Mouse (Mus musculus) retina, adult 2 months (tissue): ENCODE measurements around the gene Nyap1.
"Not testable (repeated sequence)": the region's sequence is repeated elsewhere in the genome, so short reads cannot be mapped to it uniquely, and the experiment has no call there.

Experiments used
- DNase-seq: peaks from one replicate; pipeline ENCODE4 v3.0.0-alpha.2; 2012; ENCODE audit warnings: low read depth, low spot score

The Nyap1 gene

GRCm38 (mm10) chr5:137768475-137768874, 27.1 kb upstream of the Nyap1 start:
- DNase-seq: no peak

DNA sequence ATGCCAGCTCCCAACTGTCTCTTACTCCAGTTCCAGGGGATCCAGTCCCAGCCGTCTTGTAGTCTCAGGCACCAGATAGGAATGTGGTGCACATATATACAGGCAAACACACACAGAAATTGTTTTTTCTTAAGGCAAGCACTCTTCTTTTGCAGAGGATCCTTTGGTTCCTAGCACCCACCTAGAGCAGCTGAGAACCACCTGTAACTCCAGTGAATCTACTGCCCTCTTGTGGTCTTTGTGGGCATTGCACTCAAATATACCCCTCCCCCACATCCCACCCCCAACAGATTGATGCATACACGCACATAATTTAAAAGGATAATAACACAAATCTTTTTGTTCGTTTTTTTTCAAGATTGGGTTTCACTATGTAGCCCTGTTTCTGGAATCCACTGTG, 24.9 kb upstream of the Nyap1 start:
- no peak for DNase-seq

- DNase-seq: no peak
Observed at GRCm38 (mm10) chr5:137764609-137765340, 23.4 kb upstream of the Nyap1 start.

DNA sequence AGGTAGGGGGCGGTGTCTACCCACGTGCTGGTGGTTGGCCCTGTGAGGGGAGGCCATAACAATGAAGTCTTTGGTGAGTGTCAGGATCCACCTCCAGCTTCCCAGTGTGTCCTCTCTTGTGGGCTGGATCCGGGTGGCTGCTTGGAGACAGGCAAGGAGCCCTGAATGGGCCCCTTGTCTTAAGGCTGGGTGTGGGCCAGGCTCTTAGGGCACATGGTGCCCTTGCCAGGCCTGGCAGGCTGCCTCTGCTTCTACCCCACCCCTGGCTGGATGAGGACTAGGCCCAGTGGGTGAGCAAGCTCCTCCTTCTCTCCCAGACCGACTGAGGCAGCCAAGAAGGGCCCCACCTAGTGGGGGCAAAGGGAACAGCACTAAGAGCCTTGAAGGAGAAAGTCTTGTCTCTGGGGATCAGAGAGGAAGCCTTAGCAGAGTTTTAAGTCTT, 18.6 kb upstream of the Nyap1 start:
- no peak for DNase-seq

DNA sequence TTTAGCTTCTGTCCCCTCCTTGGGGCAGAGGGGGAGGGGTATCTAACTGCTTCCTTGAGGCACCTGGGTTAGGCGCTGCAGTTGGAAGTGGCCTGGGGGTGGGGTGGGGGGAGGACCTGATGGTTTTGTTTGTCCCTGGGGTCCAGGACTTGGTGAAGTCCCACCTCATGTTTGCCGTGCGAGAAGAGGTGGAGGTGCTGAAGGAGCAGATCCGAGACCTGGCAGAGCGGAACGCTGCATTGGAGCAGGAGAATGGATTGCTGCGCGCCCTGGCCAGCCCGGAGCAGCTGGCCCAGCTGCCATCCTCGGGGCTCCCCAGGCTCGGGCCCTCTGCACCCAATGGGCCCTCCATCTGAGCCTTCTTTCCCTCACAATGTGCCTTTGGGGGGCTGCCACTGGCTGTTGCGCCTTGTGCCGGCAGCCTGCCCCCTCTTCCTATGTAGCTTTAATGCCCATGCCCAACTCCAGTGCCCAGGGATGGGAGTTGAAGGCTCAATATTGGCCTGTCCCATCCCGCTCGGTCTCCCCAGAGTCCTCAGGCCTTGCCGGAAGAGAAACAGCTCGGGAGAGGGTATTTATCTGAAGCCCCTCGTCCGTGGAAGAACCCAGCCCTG, 17.6 kb upstream of the Nyap1 start:
- DNase-seq: no peak

- no peak for DNase-seq
Observed at GRCm38 (mm10) chr5:137757887-137758286, 16.5 kb upstream of the Nyap1 start.

- no peak for DNase-seq
Observed at GRCm38 (mm10) chr5:137756882-137757661, 15.7 kb upstream of the Nyap1 start.

- DNase-seq: no peak
Observed at GRCm38 (mm10) chr5:137756106-137756505, 14.7 kb upstream of the Nyap1 start.

DNA sequence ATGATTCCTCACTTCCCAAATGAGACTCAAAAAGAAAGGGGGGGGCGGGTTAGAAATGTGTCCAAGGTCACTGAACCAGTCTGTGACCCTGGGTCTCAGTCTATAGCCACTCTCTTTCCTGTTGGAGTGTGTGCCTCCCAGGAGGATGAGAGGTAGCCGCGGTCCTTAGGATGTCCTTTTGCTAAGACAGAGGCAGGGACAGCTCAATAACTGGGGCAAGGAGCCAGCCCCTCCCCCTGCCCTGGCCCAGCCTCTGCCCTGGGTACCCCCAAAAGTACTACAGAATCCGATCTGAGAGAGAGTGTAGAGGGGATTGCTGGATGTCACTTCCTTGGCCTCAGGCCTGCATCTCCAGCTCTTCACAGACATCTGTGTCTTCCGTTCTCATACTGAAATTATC, 14.0 kb upstream of the Nyap1 start:
- DNase-seq: no peak

- DNase-seq: no peak
Observed at GRCm38 (mm10) chr5:137753111-137753832, 11.9 kb upstream of the Nyap1 start.

DNA sequence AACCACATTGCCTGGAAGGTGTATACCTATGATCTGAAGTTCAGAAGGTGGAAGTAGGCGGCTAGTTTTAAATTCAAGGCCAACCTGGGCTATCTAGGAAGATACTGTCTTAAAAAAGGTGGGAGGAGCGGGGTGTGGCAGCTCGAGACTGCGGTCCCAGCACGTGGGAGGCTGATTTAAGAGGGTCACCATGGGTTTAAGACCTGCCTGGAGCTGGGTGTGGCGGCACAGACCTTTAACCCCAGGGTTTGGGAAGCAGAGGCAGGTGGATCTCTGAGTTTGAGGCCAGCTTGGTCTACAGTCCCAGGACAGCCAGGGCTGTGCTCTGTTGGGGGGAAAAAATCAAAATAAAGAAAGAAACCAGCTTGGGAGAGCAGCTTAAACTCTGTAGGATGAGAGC, 10.6 kb upstream of the Nyap1 start:
- DNase-seq: no peak

- DNase-seq: no peak
Observed at GRCm38 (mm10) chr5:137751221-137751887, 9.9 kb upstream of the Nyap1 start.

GRCm38 (mm10) chr5:137750212-137750611, 8.8 kb upstream of the Nyap1 start:
- DNase-seq: not testable (repeated sequence)

GRCm38 (mm10) chr5:137749196-137749836, 7.9 kb upstream of the Nyap1 start:
- DNase-seq: no peak

- no peak for DNase-seq
Observed at GRCm38 (mm10) chr5:137748130-137748770, 6.8 kb upstream of the Nyap1 start.

GRCm38 (mm10) chr5:137747326-137747961, 6.0 kb upstream of the Nyap1 start:
- DNase-seq: no peak

- no peak for DNase-seq
Observed at GRCm38 (mm10) chr5:137746851-137747325, 5.5 kb upstream of the Nyap1 start.

DNA sequence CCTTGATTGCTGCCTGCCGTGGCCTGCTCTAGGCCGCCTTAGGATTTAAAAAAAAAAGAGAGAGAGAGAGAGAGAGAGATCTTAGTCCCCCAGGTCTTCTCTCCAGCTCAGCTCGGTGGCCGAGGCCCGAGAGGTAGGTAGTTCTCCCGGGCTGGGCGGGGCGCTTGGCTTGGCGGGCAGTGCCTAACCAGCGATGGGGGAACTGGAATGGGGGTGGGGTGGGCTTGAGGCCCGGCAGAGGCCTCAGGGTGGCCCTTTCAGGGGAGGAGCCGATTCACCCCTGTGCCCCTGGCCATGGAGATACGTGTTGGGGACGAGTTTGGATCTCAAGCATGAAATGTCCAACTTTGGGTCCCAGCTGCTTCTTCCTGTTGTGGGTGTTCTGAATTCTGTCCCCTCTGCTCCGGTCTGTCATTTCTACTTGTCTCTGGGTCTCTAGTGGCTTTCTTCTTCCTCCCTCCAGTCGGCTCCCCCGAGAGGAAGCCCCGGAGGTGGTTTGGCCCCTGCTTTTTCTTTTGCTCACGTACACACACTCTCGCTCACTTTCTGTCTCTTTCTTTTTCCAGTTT, 5.0 kb upstream of the Nyap1 start:
- DNase-seq: no peak
